Mouse (Mus musculus) brown adipose tissue, adult 24 weeks (tissue): ENCODE data around the gene Sgf29. TPM values are rescaled to one million over a fixed set of nuclear protein-coding genes. Genes with fewer than 3 reads are reported as not detected.

ENCODE experiments used
- H3K27ac ChIP-seq: fragments of 200-500 bp; replicated peaks from 2 replicates; pipeline ENCODE4 v1.5.1; 2012; ENCODE audit warnings: low read depth, mild to moderate bottlenecking, low read length
- H3K4me1 ChIP-seq: fragments of 200-500 bp; 2 replicates; pipeline ENCODE4 v1.6.1; 2012; ENCODE audit warnings: low read length, mixed read lengths; ENCODE audit not compliant: control insufficient read depth, insufficient read depth, insufficient read length
- H3K4me3 ChIP-seq: fragments of 200-500 bp; 2 replicates; pipeline ENCODE4 v1.5.1; 2012; ENCODE audit warnings: low read depth, mild to moderate bottlenecking, low read length, moderate library complexity; ENCODE audit not compliant: insufficient read depth
- polyA plus RNA-seq: library from polyadenylated mRNA; stranded (reverse); fragments of >200 nt; gene quantifications from 2 replicates; pipeline ENCODE4 v1.2.4, GENCODE M21; 2012; ENCODE audit not compliant: missing spikeins, insufficient read depth, insufficient read length

Gene Sgf29
- polyA plus RNA-seq: 18.3 and 20.6 TPM in 2 replicates

- Histone ChIP-seq H3K4me1 (peaks cover 11% of the 10 kb centered on the region; the same call in 1 of the 2 replicates), H3K4me3 (peak within 1 kb of the TSS; percentile 85), H3K27ac (peak within 1 kb of the TSS; percentile 97)
Observed at GRCm38 (mm10) chr7:126649231-126650051, at the start of gene Sgf29. Sgf29 (plus strand) TSS chr7:126649309.

- Histone ChIP-seq H3K4me1 (no peaks in the 10 kb centered on the region), H3K4me3 (no peak overlapping the region), H3K27ac (no peak overlapping the region)
Observed at GRCm38 (mm10) chr7:126601896-126602295, 47.2 kb upstream of the Sgf29 start.

GRCm38 (mm10) chr7:126602650-126603049 is 46.5 kb upstream of the Sgf29 start:
- Histone ChIP-seq H3K4me3 (no peak overlapping the region), H3K27ac (no peak overlapping the region), H3K4me1 (peaks cover under 1% of the 10 kb centered on the region; the same call in 1 of the 2 replicates)

- Histone ChIP-seq H3K4me1 (peaks cover 2% of the 10 kb centered on the region; the same call in 1 of the 2 replicates), H3K27ac (0 out of 2 replicates have a peak overlapping the region, but pooled peaks have one; percentile 15), H3K4me3 (no peak overlapping the region)
Observed at GRCm38 (mm10) chr7:126606611-126607010, 42.5 kb upstream of the Sgf29 start.

- peaks cover 2% of the 10 kb centered on the region; the same call in 1 of the 2 replicates for H3K4me1 ChIP-seq
- H3K4me3 ChIP-seq: no peak overlapping the region
- 0 out of 2 replicates have a peak overlapping the region, but pooled peaks have one; percentile 22 for H3K27ac ChIP-seq
Observed at GRCm38 (mm10) chr7:126607064-126607463, 42.0 kb upstream of the Sgf29 start.

GRCm38 (mm10) chr7:126607796-126608195 is 41.3 kb upstream of the Sgf29 start:
- Histone ChIP-seq H3K4me1 (peaks cover 2% of the 10 kb centered on the region; the same call in 1 of the 2 replicates), H3K4me3 (no peak overlapping the region), H3K27ac (no peak overlapping the region)

- H3K4me3 ChIP-seq: no peak overlapping the region
- H3K27ac ChIP-seq: no peak overlapping the region
- H3K4me1 ChIP-seq: peaks cover 2% of the 10 kb centered on the region; the same call in 1 of the 2 replicates
Observed at GRCm38 (mm10) chr7:126612736-126613135, 36.4 kb upstream of the Sgf29 start.

- no peak overlapping the region for H3K4me3 ChIP-seq
- H3K4me1 ChIP-seq: peaks cover 10% of the 10 kb centered on the region; the same call in 1 of the 2 replicates
- no peak overlapping the region for H3K27ac ChIP-seq
Observed at GRCm38 (mm10) chr7:126616707-126617106, 32.4 kb upstream of the Sgf29 start.

- no peak overlapping the region for H3K27ac ChIP-seq
- H3K4me3 ChIP-seq: no peak overlapping the region
Observed at GRCm38 (mm10) chr7:126619559-126620275, 29.4 kb upstream of the Sgf29 start.

GRCm38 (mm10) chr7:126621452-126622359 is 27.4 kb upstream of the Sgf29 start:
- H3K4me1 ChIP-seq: peaks cover 19% of the 10 kb centered on the region
- 0 out of 2 replicates have a peak overlapping the region, but pooled peaks have one; percentile 6 for H3K27ac ChIP-seq
- no peak overlapping the region for H3K4me3 ChIP-seq

More at GRCm38 (mm10) chr7:126619559-126620275, 29.4 kb upstream of the Sgf29 start:
- peaks cover 13% of the 10 kb centered on the region for H3K4me1 ChIP-seq

GRCm38 (mm10) chr7:126623381-126623780 is 25.7 kb upstream of the Sgf29 start:
- peaks cover 19% of the 10 kb centered on the region for H3K4me1 ChIP-seq
- H3K27ac ChIP-seq: no peak overlapping the region
- H3K4me3 ChIP-seq: no peak overlapping the region

GRCm38 (mm10) chr7:126624774-126625173 is 24.3 kb upstream of the Sgf29 start:
- peak overlapping the region; percentile 66 for H3K4me3 ChIP-seq
- peaks cover 19% of the 10 kb centered on the region for H3K4me1 ChIP-seq
- H3K27ac ChIP-seq: peak overlapping the region; percentile 88

- Histone ChIP-seq H3K27ac (peak overlapping the region; percentile 91), H3K4me1 (peaks cover 15% of the 10 kb centered on the region), H3K4me3 (peak overlapping the region; percentile 66)
Observed at GRCm38 (mm10) chr7:126625369-126625768, 23.7 kb upstream of the Sgf29 start.

GRCm38 (mm10) chr7:126625807-126626600 is 23.1 kb upstream of the Sgf29 start:
- no peak overlapping the region for H3K4me3 ChIP-seq

More at GRCm38 (mm10) chr7:126625807-126626600, 23.1 kb upstream of the Sgf29 start:
- Histone ChIP-seq H3K27ac (peak overlapping the region; percentile 91), H3K4me1 (peaks cover 15% of the 10 kb centered on the region)
